Mouse (Mus musculus) spleen, adult 18-20 months (tissue): ENCODE data around the gene Prss43.
"Not testable (repeated sequence)": the region's sequence is repeated elsewhere in the genome, so short reads cannot be mapped to it uniquely, and the experiment has no call there.

Experiments
- DNase-seq, 2 experiments: peaks; one replicate each; pipeline ENCODE4 v3.0.0; 2022; ENCODE audit warnings: mixed read lengths in 2 of 2

Gene Prss43

GRCm38 (mm10) chr9:110826390-110826789, at the start of gene Prss43:
Prss43 (plus strand) TSS chr9:110826690.
- no peak for DNase-seq

- DNase-seq = no peak
Measured at GRCm38 (mm10) chr9:110778100-110778499, 48.4 kb upstream of the Prss43 start.

GRCm38 (mm10) chr9:110778559-110778958, 47.9 kb upstream of the Prss43 start:
- DNase-seq = no peak

GRCm38 (mm10) chr9:110779242-110779913, 47.1 kb upstream of the Prss43 start:
- no peak for DNase-seq

- peak; percentile 75 to 93 for DNase-seq
Measured at GRCm38 (mm10) chr9:110781256-110781721, 45.2 kb upstream of the Prss43 start.

- peak in 1 of 2 experiments; percentile 42 for DNase-seq
Measured at GRCm38 (mm10) chr9:110781731-110782130, 44.8 kb upstream of the Prss43 start.

- DNase-seq = no peak
Measured at GRCm38 (mm10) chr9:110783611-110784010, 42.9 kb upstream of the Prss43 start.

- no peak for DNase-seq
Measured at GRCm38 (mm10) chr9:110788169-110788568, 38.3 kb upstream of the Prss43 start.

GRCm38 (mm10) chr9:110790462-110790861, 36.0 kb upstream of the Prss43 start:
- no peak for DNase-seq

- DNase-seq = no peak
Measured at GRCm38 (mm10) chr9:110797013-110797412, 29.5 kb upstream of the Prss43 start.

- no peak for DNase-seq
Measured at GRCm38 (mm10) chr9:110797866-110798265, 28.6 kb upstream of the Prss43 start, which contains the start of gene Prss42. Prss42 (plus strand) TSS chr9:110798166.

GRCm38 (mm10) chr9:110800834-110801479, 25.5 kb upstream of the Prss43 start:
- DNase-seq = no peak

- DNase-seq = no peak
Measured at GRCm38 (mm10) chr9:110803294-110803693, 23.2 kb upstream of the Prss43 start.

GRCm38 (mm10) chr9:110810051-110810450, 16.4 kb upstream of the Prss43 start:
- DNase-seq = no peak

GRCm38 (mm10) chr9:110813789-110814188, 12.7 kb upstream of the Prss43 start, which contains the start of gene Prss44:
Prss44 (plus strand) TSS chr9:110813994.
- no peak for DNase-seq

GRCm38 (mm10) chr9:110820546-110820945, 5.9 kb upstream of the Prss43 start:
- DNase-seq = not testable (repeated sequence)

GRCm38 (mm10) chr9:110821436-110821835, 5.1 kb upstream of the Prss43 start:
- DNase-seq = no peak

- no peak for DNase-seq
Measured at GRCm38 (mm10) chr9:110825426-110825825, 1.1 kb upstream of the Prss43 start.

GRCm38 (mm10) chr9:110825832-110826231, 658 bp upstream of the Prss43 start:
- no peak for DNase-seq

GRCm38 (mm10) chr9:110833021-110833420, 6.5 kb downstream of the Prss43 start:
- DNase-seq = no peak

GRCm38 (mm10) chr9:110834411-110834810, 7.9 kb downstream of the Prss43 start, which contains the start of gene Prss45:
Prss45 (plus strand) TSS chr9:110834588.
- no peak for DNase-seq

GRCm38 (mm10) chr9:110834961-110835360, 8.5 kb downstream of the Prss43 start:
- no peak for DNase-seq

- DNase-seq = no peak
Measured at GRCm38 (mm10) chr9:110836112-110836511, 9.6 kb downstream of the Prss43 start.

- no peak for DNase-seq
Measured at GRCm38 (mm10) chr9:110840905-110841304, 14.4 kb downstream of the Prss43 start.
